Mouse (Mus musculus) kidney, adult 2 months (tissue): ENCODE results near the gene Hoxa9. TPM values are rescaled to one million over a fixed set of nuclear protein-coding genes. Genes with fewer than 3 reads are reported as not detected.
A peak's percentile ranks its signal among the peaks of the same experiment; 100 is the strongest.

ENCODE experiments used
- DNase-seq: peaks from one replicate; pipeline ENCODE4 v3.0.0; 2021
- H3K27ac ChIP-seq: fragments of 200-500 bp; 2 replicates; pipeline ENCODE4 v1.5.1; 2012; ENCODE audit warnings: low read depth, low read length, control low read depth, inconsistent platforms; ENCODE audit not compliant: insufficient read depth
- H3K27me3 ChIP-seq: fragments of 200-500 bp; replicated peaks from 2 replicates; pipeline ENCODE4 v1.6.1; 2012; ENCODE audit warnings: mild to moderate bottlenecking, moderate library complexity, low read length, inconsistent platforms; ENCODE audit not compliant: control insufficient read depth, insufficient read depth
- H3K36me3 ChIP-seq: fragments of 200-500 bp; 2 replicates; pipeline ENCODE4 v1.6.1; 2012; ENCODE audit warnings: mild to moderate bottlenecking, moderate library complexity, low read length, inconsistent platforms; ENCODE audit not compliant: control insufficient read depth, insufficient read depth
- H3K4me1 ChIP-seq: fragments of 200-500 bp; 2 replicates; pipeline ENCODE4 v1.6.1; 2011; ENCODE audit warnings: low read length; ENCODE audit not compliant: control insufficient read depth, insufficient read depth
- H3K4me3 ChIP-seq: fragments of 200-500 bp; 2 replicates; pipeline ENCODE4 v1.5.1; 2011; ENCODE audit warnings: mild to moderate bottlenecking, low read depth, low read length, control low read depth; ENCODE audit not compliant: insufficient read depth
- CTCF ChIP-seq: fragments of 200-500 bp; conservative IDR thresholded peaks from 2 replicates; pipeline ENCODE4 v1.5.1; 2011; ENCODE audit warnings: low read depth, mild to moderate bottlenecking, control low read depth, low read length, moderate library complexity, mixed read lengths; ENCODE audit not compliant: insufficient read depth, insufficient read length
- POLR2A ChIP-seq: fragments of 200-500 bp; IDR thresholded peaks from one replicate; pipeline ENCODE4 v1.6.1; 2011; ENCODE audit warnings: low read depth, low read length, control low read depth
- WGBS: fragments of 180-500 bp; shearing (Covaris S2); methylation state at CpG from one replicate; pipeline ENCODE4 v1.1.7; 2018; 5-methylcytosine and 5-hydroxymethylcytosine counted together
- polyA plus RNA-seq: library from polyadenylated mRNA; depleted of rRNA; stranded (reverse); fragments of >200 nt; gene quantifications from 2 replicates; pipeline ENCODE4 v1.2.3, GENCODE M21; 2012

The Hoxa9 gene
- polyA plus RNA-seq, 1 experiment, result 36.0 TPM

DNA sequence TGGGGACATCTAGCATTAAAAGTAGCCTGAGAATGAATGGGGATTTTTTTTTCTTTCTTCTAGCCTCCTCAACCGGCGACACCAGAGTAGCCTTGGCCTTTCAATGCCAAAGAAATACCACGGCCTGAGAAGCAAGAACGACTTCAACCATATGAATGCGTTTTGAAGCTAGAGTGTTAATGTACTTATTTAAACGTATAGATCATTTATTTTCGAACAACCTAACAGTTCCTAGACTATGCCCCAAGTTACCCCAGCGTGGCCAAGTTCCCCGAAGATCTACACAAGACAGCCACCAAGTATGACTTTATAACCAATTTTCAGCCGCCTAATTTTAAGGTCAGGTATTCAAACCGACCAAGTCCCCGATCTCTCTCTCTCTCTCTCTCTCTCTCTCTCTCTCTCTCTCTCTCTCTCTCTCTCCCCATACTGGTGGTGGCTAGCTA, 10.0 kb downstream of the Hoxa9 start:
- Histone ChIP-seq H3K4me3 (peak overlapping the region; percentile 91), H3K27ac (peak overlapping the region; percentile 98), H3K27me3 (no peaks in the 10 kb centered on the region), H3K36me3 (no peaks in the 10 kb centered on the region; the same call in 1 of the 2 replicates), H3K4me1 (0 out of 2 replicates have a peak, but pooled peaks cover 4% of the 10 kb centered on the region)
- 6% methylated on average over 12 of the region's 12 CpGs for WGBS
- no peak for TF ChIP-seq POLR2A
- no peak for TF ChIP-seq CTCF
- DNase-seq, result no peak

DNA sequence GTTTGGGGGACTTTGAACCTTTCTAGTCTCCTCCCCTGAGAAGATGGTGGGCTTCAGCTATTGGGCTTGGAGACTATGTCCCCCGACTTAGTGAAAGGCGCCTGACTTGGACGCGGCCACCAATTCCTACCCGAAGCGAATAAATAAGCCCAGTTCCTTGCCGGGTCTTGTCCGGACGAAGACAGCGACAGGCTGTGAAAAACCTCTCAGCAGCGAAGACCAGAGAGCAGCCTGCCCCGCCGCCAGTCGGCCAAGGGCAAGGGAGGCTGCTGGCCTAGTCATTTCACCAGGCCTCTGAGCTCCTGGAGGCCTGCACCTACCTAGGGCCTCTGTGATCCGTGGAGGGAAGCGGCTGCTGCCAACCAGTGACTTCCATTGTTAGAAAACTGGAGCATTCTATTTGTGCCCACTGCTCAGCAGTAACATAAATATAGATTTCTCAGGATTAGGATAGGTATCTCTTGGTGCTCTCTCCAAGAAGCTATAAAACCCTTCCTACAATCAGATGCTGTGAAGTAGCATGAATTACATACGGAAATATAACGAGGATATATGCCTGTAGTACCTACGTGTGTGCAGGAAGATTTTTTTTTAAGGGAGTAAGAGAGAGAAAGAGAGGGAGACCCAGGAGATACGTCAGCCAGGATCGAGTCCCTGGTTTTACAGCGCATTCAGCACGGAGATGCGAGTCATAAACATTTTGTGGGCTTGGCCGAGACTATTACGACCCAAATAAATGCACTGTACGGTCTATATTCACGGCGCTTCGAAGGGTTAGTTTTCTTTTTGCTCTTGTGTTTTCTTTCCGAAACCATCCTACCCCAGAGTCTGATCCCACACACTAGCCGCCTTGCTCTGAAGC, 10.7 kb downstream of the Hoxa9 start:
- peak overlapping the region; percentile 98 for H3K27ac ChIP-seq

DNA sequence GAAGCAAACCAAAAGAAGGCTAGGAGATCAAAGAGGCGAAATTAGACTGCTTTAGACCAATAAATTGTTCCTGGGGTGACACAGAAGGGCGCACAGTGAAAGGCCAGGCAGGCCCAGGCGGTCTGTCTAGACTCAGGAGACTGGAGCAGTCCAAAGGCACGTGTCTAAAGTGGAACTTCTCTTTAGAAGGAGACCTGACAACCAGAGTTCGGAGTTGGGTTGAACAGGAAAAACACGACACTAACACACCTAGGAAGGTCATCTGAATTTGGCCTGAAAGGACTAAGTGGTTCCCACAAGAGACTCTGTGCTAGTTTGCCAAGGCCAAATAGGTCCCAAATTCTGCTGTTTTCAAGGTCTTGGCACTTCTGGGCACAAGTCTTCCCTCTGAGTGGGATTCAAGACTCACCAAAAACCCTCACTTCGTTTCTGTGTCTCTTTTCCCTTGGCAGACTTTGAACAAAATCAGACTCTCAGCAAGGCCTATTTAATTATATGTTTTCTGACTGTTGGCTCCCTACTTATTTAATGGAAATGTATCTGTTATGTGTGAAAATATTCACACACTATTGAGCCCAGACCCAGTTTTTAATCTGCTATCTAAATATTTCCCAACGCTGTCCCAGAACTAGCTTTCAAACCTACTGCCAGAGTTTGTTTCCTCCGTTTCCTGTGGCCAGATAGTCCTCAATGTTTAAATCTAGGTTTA, 11.5 kb downstream of the Hoxa9 start:
- Histone ChIP-seq H3K27me3 (no peaks in the 10 kb centered on the region), H3K36me3 (no peaks in the 10 kb centered on the region; the same call in 1 of the 2 replicates), H3K27ac (peak overlapping the region; percentile 98), H3K4me3 (peak overlapping the region; percentile 91), H3K4me1 (0 out of 2 replicates have a peak, but pooled peaks cover 10% of the 10 kb centered on the region)
- 36% methylated on average over 9 of the region's 9 CpGs for WGBS
- TF ChIP-seq CTCF, result no peak
- TF ChIP-seq POLR2A, result no peak
- DNase-seq, result peak; percentile 63

More for the DNA sequence above, 10.7 kb downstream of the Hoxa9 start:
- 0 out of 2 replicates have a peak, but pooled peaks cover 4% of the 10 kb centered on the region for H3K4me1 ChIP-seq
- 26% methylated on average over 32 of the region's 32 CpGs for WGBS
- no peaks in the 10 kb centered on the region; the same call in 1 of the 2 replicates for H3K36me3 ChIP-seq
- TF ChIP-seq POLR2A (no peak), CTCF (no peak)
- no peaks in the 10 kb centered on the region for H3K27me3 ChIP-seq
- peak overlapping the region; percentile 91 for H3K4me3 ChIP-seq
- peak; percentile 81 for DNase-seq

DNA sequence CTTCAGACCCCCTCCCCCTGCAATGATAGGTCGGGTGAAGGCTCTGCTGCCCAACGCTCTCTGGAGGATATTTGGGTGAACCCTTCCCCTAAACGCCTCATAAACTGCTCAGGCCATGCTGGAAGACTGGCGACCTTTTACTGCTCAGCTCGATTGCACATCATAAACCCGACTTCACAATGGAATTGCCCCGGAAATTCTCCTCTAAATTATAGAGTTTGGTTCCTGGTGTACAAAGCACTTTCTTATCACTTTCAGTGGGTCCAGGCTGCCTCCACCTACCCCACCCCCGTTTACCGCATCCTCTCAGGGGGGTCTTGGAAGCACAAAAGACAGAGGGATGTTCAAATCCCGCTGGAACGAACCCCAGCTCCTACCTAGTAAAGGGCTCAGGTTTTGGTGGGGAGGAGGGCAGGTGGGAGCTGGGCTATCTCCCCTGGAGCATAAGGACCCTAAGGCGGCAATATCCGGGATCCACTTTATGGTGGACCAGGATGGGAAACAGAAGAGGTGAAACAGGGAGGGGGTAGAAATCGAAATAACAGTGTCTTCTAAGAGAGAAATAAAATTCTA, 12.2 kb downstream of the Hoxa9 start:
- 0 out of 2 replicates have a peak, but pooled peaks cover 12% of the 10 kb centered on the region for H3K4me1 ChIP-seq
- H3K27me3 ChIP-seq, result no peaks in the 10 kb centered on the region
- peak; percentile 55 for DNase-seq
- 40% methylated on average over 14 of the region's 14 CpGs for WGBS
- H3K27ac ChIP-seq, result peak overlapping the region; percentile 98
- TF ChIP-seq POLR2A (no peak), CTCF (no peak)
- peak overlapping the region; percentile 85 for H3K4me3 ChIP-seq
- no peaks in the 10 kb centered on the region for H3K36me3 ChIP-seq

DNA sequence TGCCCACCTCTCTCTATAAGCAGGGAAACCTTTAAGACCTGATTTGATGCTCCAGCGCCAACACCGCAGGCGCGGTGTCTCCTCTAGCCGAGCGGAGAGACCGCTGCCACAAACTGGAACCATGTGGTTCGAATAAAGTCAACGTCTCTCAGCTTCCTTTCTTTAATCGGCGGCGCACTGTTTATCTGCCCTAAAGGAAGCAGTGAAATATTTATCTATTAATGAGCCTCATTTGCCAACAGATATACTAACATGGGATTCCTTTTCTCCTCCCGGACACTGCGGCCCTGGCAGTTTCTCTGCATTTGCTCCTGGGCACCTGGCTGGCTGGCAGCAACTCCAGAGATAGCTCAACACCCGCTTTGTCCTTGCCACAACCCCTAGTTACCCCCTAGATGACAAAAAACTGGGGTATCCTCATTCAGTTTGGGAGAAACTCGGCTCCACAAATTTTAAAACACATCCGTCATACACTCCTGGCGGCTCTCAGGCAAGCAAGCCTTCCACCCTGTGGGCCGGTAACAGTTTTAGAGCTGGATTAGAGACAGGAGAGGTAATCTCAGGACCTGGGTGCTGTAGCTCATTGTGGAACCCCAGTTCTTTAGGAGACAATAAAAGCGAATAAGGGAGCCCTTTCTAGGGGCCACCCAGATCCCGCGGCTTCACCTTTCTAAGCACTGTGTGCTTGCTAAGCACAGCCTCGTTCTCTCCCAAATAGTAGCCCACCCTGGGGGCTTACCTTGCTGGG, 12.8 kb downstream of the Hoxa9 start:
- WGBS, result 20% methylated on average over 23 of the region's 23 CpGs
- DNase-seq, result peak; percentile 59

DNA sequence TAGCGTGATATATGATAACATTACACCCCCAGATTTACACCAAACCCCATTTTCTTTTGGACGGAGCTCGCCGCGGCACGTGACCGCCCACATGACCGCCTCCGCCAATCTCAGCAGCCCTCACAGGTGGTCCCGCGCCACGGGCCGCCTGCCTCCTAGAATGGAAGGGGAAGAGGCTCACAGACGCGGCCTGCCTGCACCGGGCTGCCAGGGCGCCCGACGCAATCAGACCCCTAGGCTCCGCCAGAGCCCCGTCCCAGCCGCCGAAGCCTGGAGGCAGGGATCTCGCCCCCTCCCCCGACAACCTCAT, 13.5 kb downstream of the Hoxa9 start:
- DNase-seq, result peak; percentile 96
- peak overlapping the region; percentile 85 for H3K4me3 ChIP-seq
- WGBS, result 1% methylated on average over 25 of the region's 25 CpGs
- TF ChIP-seq CTCF (no peak), POLR2A (peak; percentile 80)
- no peaks in the 10 kb centered on the region for H3K27me3 ChIP-seq
- H3K4me1 ChIP-seq, result 0 out of 2 replicates have a peak, but pooled peaks cover 12% of the 10 kb centered on the region
- no peaks in the 10 kb centered on the region for H3K36me3 ChIP-seq
- H3K27ac ChIP-seq, result peak overlapping the region; percentile 98

More for the DNA sequence above, 12.8 kb downstream of the Hoxa9 start:
- TF ChIP-seq POLR2A (no peak), CTCF (no peak)
- no peaks in the 10 kb centered on the region for H3K27me3 ChIP-seq
- peak overlapping the region; percentile 98 for H3K27ac ChIP-seq
- H3K36me3 ChIP-seq, result no peaks in the 10 kb centered on the region
- H3K4me1 ChIP-seq, result 0 out of 2 replicates have a peak, but pooled peaks cover 12% of the 10 kb centered on the region
- peak overlapping the region; percentile 85 for H3K4me3 ChIP-seq
